Mouse (Mus musculus): Measurements from ENCODE around the gene Adad2. TPM values are rescaled to one million over a fixed set of nuclear protein-coding genes. Genes with fewer than 3 reads are reported as not detected.

Gene Adad2
- polyA plus RNA-seq, 1 experiment from 2014 or later, result 0.21 TPM

DNA sequence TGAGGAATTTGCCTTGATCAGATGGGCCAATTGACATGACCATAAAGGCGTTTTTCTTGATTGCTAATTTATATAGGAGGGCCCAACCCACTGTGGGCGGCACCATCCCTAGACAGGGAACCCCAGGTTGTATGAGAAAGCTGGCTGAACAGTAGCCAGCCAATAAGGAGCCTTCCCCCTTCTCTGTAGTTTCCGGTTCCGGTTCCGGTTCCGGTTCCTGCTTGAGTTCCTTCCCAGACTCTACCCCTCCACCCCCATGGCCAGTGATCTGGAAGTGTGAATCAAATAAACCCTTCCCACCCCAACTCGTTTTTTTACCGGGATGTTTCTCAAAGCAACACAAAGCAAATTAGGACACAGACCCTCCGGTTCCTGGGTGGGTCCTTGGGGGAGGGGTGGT, 19.7 kb downstream of the Adad2 start:
- H3K27ac ChIP-seq (replicated peaks; ENCODE audit: low read depth, low read length), result no peak overlapping the region
- H3K4me1 ChIP-seq (ENCODE audit: control insufficient read depth, insufficient read depth, low read length), result peaks cover 15% of the 10 kb centered on the region
- no peaks in the 10 kb centered on the region for H3K9me3 ChIP-seq (ENCODE audit: control insufficient read depth, low read length)
- H3K4me2 ChIP-seq (ENCODE audit: low read length), result no peak overlapping the region
- H3K27me3 ChIP-seq (ENCODE audit: control insufficient read depth, insufficient read depth, low read length), result no peaks in the 10 kb centered on the region
- ATAC-seq (ENCODE audit: low FRiP score, low TSS enrichment) (no peak), DNase-seq (no peak)
- no peak overlapping the region for H3K4me3 ChIP-seq (replicated peaks; ENCODE audit: low read depth, low read length)
- 90% methylated on average over 9 of the region's 9 CpGs for WGBS
- no peaks in the 10 kb centered on the region for H3K36me3 ChIP-seq (ENCODE audit: control insufficient read depth, insufficient read depth, low read length)
- no peak overlapping the region for H3K9ac ChIP-seq (replicated peaks; ENCODE audit: low read length)

DNA sequence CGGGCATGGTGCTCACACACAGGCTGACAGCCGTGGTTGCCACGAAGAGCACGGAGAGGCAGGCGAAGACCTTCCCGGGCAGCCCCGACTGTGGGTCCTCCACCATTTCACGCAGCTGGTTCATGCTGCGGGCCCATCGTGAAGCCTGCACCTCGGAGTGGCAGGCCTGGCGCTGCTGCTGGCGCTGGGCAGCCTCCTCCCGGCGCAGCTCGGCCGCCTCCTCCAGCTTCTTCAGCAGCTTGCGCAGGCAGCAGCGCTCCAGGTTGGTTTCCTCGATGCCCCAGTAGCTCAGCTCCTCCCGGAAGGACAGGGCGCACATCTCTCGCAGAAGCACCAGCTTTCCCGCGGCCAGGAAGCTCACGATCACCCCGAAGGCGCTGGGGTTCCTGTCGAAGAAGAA, 20.4 kb downstream of the Adad2 start:
- no peak overlapping the region for H3K9ac ChIP-seq (replicated peaks; ENCODE audit: low read length)
- 52% methylated on average over 29 of the region's 29 CpGs for WGBS
- no peak for ATAC-seq (ENCODE audit: low FRiP score, low TSS enrichment)

DNA sequence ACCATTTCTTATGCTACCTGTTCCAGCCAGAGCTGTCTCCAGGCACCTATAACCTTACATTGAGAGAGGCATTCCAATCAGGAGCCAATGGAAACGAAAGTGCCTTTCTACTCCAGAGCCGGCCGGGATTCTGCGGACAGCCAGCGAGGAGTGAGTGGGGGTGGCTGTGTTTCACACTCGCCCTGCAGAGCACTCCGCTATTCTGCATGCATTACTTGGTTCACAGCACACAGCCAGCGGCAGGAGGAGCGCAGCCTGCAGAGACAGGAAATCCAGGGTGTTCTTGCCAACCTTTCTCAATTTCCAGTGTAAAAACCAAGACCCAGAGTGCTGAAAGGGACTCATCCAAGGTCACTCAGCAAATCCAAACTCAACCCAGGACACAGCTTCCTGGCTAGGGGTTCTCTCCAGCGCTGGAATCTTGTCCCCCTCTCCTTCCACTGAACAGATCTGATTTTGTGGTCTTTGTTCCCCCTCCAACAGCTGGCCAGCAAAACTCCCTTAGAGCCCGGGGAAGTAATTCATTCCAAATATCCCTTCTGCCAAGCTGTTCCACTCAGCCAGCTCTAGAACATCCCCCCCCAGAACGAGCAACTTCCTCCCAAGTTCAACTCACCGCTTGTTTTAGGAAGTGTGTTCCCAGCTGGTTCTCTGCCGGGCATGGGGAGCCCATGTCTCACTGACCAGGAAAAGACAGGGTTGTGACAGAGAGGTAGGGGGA, 22.2 kb downstream of the Adad2 start:
- ATAC-seq (ENCODE audit: low FRiP score, low TSS enrichment), result no peak
- 15% methylated on average over 14 of the region's 14 CpGs for WGBS

More for the DNA sequence above, 20.4 kb downstream of the Adad2 start:
- Histone ChIP-seq H3K27ac (replicated peaks; ENCODE audit: low read depth, low read length) (no peak overlapping the region), H3K27me3 (ENCODE audit: control insufficient read depth, insufficient read depth, low read length) (no peaks in the 10 kb centered on the region), H3K4me1 (ENCODE audit: control insufficient read depth, insufficient read depth, low read length) (peaks cover 15% of the 10 kb centered on the region), H3K4me3 (replicated peaks; ENCODE audit: low read depth, low read length) (no peak overlapping the region), H3K4me2 (ENCODE audit: low read length) (no peak overlapping the region), H3K9me3 (ENCODE audit: control insufficient read depth, low read length) (no peaks in the 10 kb centered on the region), H3K36me3 (ENCODE audit: control insufficient read depth, insufficient read depth, low read length) (no peaks in the 10 kb centered on the region)
- peak; percentile 11 for DNase-seq

GRCm38 (mm10) chr8:119635378-119635777, 22.8 kb downstream of the Adad2 start, which contains the start of gene Kcng4:
Gene Kcng4 (minus strand): TSS chr8:119635680.
- Histone ChIP-seq H3K4me3 (replicated peaks; ENCODE audit: low read depth, low read length) (no peak within 1 kb of the TSS), H3K9ac (replicated peaks; ENCODE audit: low read length) (no peak within 1 kb of the TSS), H3K4me2 (ENCODE audit: low read length) (no peak within 1 kb of the TSS), H3K9me3 (ENCODE audit: control insufficient read depth, low read length) (no peaks in the 10 kb centered on the region), H3K27me3 (ENCODE audit: control insufficient read depth, insufficient read depth, low read length) (no peaks in the 10 kb centered on the region), H3K4me1 (ENCODE audit: control insufficient read depth, insufficient read depth, low read length) (peaks cover 15% of the 10 kb centered on the region), H3K27ac (replicated peaks; ENCODE audit: low read depth, low read length) (no peak within 1 kb of the TSS), H3K36me3 (ENCODE audit: control insufficient read depth, insufficient read depth, low read length) (no peaks in the 10 kb centered on the region)
- 26% methylated on average over 6 of the region's 6 CpGs for WGBS
- DNase-seq (peak; percentile 42), ATAC-seq (ENCODE audit: low FRiP score, low TSS enrichment) (no peak)

More for the DNA sequence above, 22.2 kb downstream of the Adad2 start:
- Histone ChIP-seq H3K4me1 (ENCODE audit: control insufficient read depth, insufficient read depth, low read length) (peaks cover 15% of the 10 kb centered on the region), H3K4me2 (ENCODE audit: low read length) (no peak overlapping the region), H3K9me3 (ENCODE audit: control insufficient read depth, low read length) (no peaks in the 10 kb centered on the region), H3K36me3 (ENCODE audit: control insufficient read depth, insufficient read depth, low read length) (no peaks in the 10 kb centered on the region), H3K27me3 (ENCODE audit: control insufficient read depth, insufficient read depth, low read length) (no peaks in the 10 kb centered on the region), H3K4me3 (replicated peaks; ENCODE audit: low read depth, low read length) (no peak overlapping the region), H3K9ac (replicated peaks; ENCODE audit: low read length) (no peak overlapping the region), H3K27ac (replicated peaks; ENCODE audit: low read depth, low read length) (no peak overlapping the region)
- peak; percentile 45 for DNase-seq

DNA sequence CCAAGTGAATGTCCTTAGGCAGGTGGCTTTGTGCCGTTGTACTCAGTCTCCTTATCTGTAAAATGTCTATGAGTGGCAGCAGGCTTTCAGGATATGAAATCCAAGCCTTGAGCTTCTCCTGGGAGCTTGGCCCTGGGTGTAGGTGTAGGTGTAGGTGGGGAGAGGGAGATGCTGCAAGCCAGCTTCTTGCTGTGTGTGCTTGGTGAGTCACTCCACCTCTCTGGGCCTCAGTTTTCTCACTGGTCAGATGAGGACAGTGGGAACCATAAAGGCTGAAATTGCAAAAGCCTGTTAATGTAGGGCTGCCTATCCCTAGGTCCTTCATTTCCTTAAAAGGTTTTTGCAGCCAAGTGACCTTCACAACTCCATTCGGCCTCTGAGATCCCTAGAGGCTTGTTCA, 23.4 kb downstream of the Adad2 start:
- Histone ChIP-seq H3K27ac (replicated peaks; ENCODE audit: low read depth, low read length) (no peak overlapping the region), H3K27me3 (ENCODE audit: control insufficient read depth, insufficient read depth, low read length) (no peaks in the 10 kb centered on the region), H3K9me3 (ENCODE audit: control insufficient read depth, low read length) (no peaks in the 10 kb centered on the region), H3K4me3 (replicated peaks; ENCODE audit: low read depth, low read length) (no peak overlapping the region), H3K4me1 (ENCODE audit: control insufficient read depth, insufficient read depth, low read length) (peaks cover 12% of the 10 kb centered on the region), H3K9ac (replicated peaks; ENCODE audit: low read length) (no peak overlapping the region), H3K4me2 (ENCODE audit: low read length) (no peak overlapping the region), H3K36me3 (ENCODE audit: control insufficient read depth, insufficient read depth, low read length) (no peaks in the 10 kb centered on the region)
- no peak for DNase-seq
- WGBS, result 49% methylated on average over 2 of the region's 2 CpGs
- no peak for ATAC-seq (ENCODE audit: low FRiP score, low TSS enrichment)

GRCm38 (mm10) chr8:119636766-119637165, 24.2 kb downstream of the Adad2 start:
- H3K9me3 ChIP-seq (ENCODE audit: control insufficient read depth, low read length), result no peaks in the 10 kb centered on the region
- H3K27me3 ChIP-seq (ENCODE audit: control insufficient read depth, insufficient read depth, low read length), result no peaks in the 10 kb centered on the region
- no peak for ATAC-seq (ENCODE audit: low FRiP score, low TSS enrichment)
- H3K36me3 ChIP-seq (ENCODE audit: control insufficient read depth, insufficient read depth, low read length), result no peaks in the 10 kb centered on the region
- no peak overlapping the region for H3K27ac ChIP-seq (replicated peaks; ENCODE audit: low read depth, low read length)
- DNase-seq, result no peak
- H3K4me2 ChIP-seq (ENCODE audit: low read length), result no peak overlapping the region
- WGBS, result 69% methylated on average over 7 of the region's 7 CpGs
- H3K4me3 ChIP-seq (replicated peaks; ENCODE audit: low read depth, low read length), result no peak overlapping the region
- H3K4me1 ChIP-seq (ENCODE audit: control insufficient read depth, insufficient read depth, low read length), result peaks cover 9% of the 10 kb centered on the region
- no peak overlapping the region for H3K9ac ChIP-seq (replicated peaks; ENCODE audit: low read length)

GRCm38 (mm10) chr8:119637381-119637780, 24.8 kb downstream of the Adad2 start:
- DNase-seq (no peak), ATAC-seq (ENCODE audit: low FRiP score, low TSS enrichment) (no peak)
- Histone ChIP-seq H3K9me3 (ENCODE audit: control insufficient read depth, low read length) (no peaks in the 10 kb centered on the region), H3K36me3 (ENCODE audit: control insufficient read depth, insufficient read depth, low read length) (no peaks in the 10 kb centered on the region), H3K27ac (replicated peaks; ENCODE audit: low read depth, low read length) (no peak overlapping the region), H3K27me3 (ENCODE audit: control insufficient read depth, insufficient read depth, low read length) (no peaks in the 10 kb centered on the region), H3K9ac (replicated peaks; ENCODE audit: low read length) (no peak overlapping the region), H3K4me1 (ENCODE audit: control insufficient read depth, insufficient read depth, low read length) (peaks cover 9% of the 10 kb centered on the region), H3K4me3 (replicated peaks; ENCODE audit: low read depth, low read length) (no peak overlapping the region), H3K4me2 (ENCODE audit: low read length) (no peak overlapping the region)
- 91% methylated on average over 4 of the region's 4 CpGs for WGBS

GRCm38 (mm10) chr8:119638261-119638660, 25.7 kb downstream of the Adad2 start:
- no peak overlapping the region for H3K4me2 ChIP-seq (ENCODE audit: low read length)
- H3K4me3 ChIP-seq (replicated peaks; ENCODE audit: low read depth, low read length), result no peak overlapping the region
- H3K27me3 ChIP-seq (ENCODE audit: control insufficient read depth, insufficient read depth, low read length), result no peaks in the 10 kb centered on the region
- ATAC-seq (ENCODE audit: low FRiP score, low TSS enrichment), result no peak
- H3K9me3 ChIP-seq (ENCODE audit: control insufficient read depth, low read length), result no peaks in the 10 kb centered on the region
- H3K27ac ChIP-seq (replicated peaks; ENCODE audit: low read depth, low read length), result no peak overlapping the region
- no peak for DNase-seq
- H3K4me1 ChIP-seq (ENCODE audit: control insufficient read depth, insufficient read depth, low read length), result peaks cover 9% of the 10 kb centered on the region
- H3K36me3 ChIP-seq (ENCODE audit: control insufficient read depth, insufficient read depth, low read length), result no peaks in the 10 kb centered on the region
- no peak overlapping the region for H3K9ac ChIP-seq (replicated peaks; ENCODE audit: low read length)
- WGBS, result 79% methylated on average over 6 of the region's 6 CpGs

- Histone ChIP-seq H3K9me3 (ENCODE audit: control insufficient read depth, low read length) (no peaks in the 10 kb centered on the region), H3K27ac (replicated peaks; ENCODE audit: low read depth, low read length) (no peak overlapping the region), H3K4me1 (ENCODE audit: control insufficient read depth, insufficient read depth, low read length) (peaks cover 9% of the 10 kb centered on the region), H3K27me3 (ENCODE audit: control insufficient read depth, insufficient read depth, low read length) (no peaks in the 10 kb centered on the region), H3K9ac (replicated peaks; ENCODE audit: low read length) (no peak overlapping the region), H3K36me3 (ENCODE audit: control insufficient read depth, insufficient read depth, low read length) (no peaks in the 10 kb centered on the region), H3K4me2 (ENCODE audit: low read length) (no peak overlapping the region), H3K4me3 (replicated peaks; ENCODE audit: low read depth, low read length) (no peak overlapping the region)
- WGBS, result 80% methylated on average over 7 of the region's 7 CpGs
- DNase-seq (no peak), ATAC-seq (ENCODE audit: low FRiP score, low TSS enrichment) (no peak)
Observed at GRCm38 (mm10) chr8:119639798-119640197, 27.3 kb downstream of the Adad2 start.

Data from midbrain, embryonic 14.5 days (tissue).